Comparison of ENCODE assay signal across 25 mouse cellular contexts in the genomic region with DNA sequence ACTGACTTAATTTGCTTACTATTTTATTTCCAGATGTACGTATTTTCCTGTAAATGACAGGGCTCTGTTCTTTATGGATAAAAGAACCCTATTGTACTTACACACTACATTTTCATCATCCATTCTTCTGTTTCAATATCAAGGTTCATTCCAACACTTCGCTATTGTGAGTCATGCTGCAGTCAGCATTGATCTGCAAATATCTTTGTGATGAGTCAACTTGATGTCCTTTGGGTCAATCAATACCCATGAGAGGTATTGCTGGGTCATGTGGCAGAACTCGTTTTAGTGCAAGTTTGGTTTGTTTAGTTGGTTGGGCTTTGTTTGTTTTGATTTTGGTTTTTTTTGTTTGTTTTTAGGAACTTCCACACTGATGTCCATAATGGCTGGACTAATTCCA.
DNase-seq lines count a peak whose midpoint lies in the region; ATAC-seq and TF ChIP-seq lines count a peak whose summit lies in the region.
"Had no signal": no experiment of that assay in that cellular context is flagged by ENCODE, and none has a peak within 500 bp of the region (broad histone marks: within the 10 kb centered on the region; RNA-seq: fewer than 3 reads in every experiment).

No protein-coding gene starts in this region.

- no peak for ATAC-seq in liver, embryonic 11.5 days (replicated peaks; ENCODE audit: low FRiP score)
- ATAC-seq: forebrain, embryonic 13.5 days; forebrain, embryonic 16.5 days; hindbrain, embryonic 16.5 days had no signal

- no peak overlapping the region for H3K4me3 ChIP-seq in liver, adult 2 months (ENCODE audit: insufficient read depth, low read depth, low read length)
- no peak overlapping the region for H3K4me3 ChIP-seq in liver, embryonic 11.5 days (ENCODE audit: low read depth, low read length)
- H3K4me3 ChIP-seq in C2C12 (ENCODE audit: insufficient read depth, poor library complexity, severe bottlenecking): no peak overlapping the region
- H3K4me3 ChIP-seq: forebrain, embryonic 10.5 days; forebrain, embryonic 13.5 days; heart, embryonic 12.5 days; heart, embryonic 15.5 days; hindbrain, embryonic 10.5 days; hindbrain, embryonic 13.5 days had no signal

- H3K36me3 ChIP-seq in liver, adult 2 months (ENCODE audit: control insufficient read depth, insufficient read depth, low read length): no peaks in the 10 kb centered on the region
- H3K36me3 ChIP-seq in liver, embryonic 11.5 days (ENCODE audit: control insufficient read depth, insufficient read depth, low read length): no peaks in the 10 kb centered on the region
- peaks cover under 1% of the 10 kb centered on the region for H3K36me3 ChIP-seq in C2C12 (ENCODE audit: control insufficient read depth, insufficient read depth)
- H3K36me3 ChIP-seq: hindbrain, embryonic 13.5 days had no signal

- peaks cover 17% of the 10 kb centered on the region for H3K79me2 ChIP-seq in liver, adult 2 months (ENCODE audit: control insufficient read depth, insufficient read depth, low read length)
- H3K79me2 ChIP-seq in C2C12 (ENCODE audit: control insufficient read depth, insufficient read depth): peaks cover 73% of the 10 kb centered on the region

- no peaks in the 10 kb centered on the region for H3K27me3 ChIP-seq in liver, adult 2 months (ENCODE audit: control insufficient read depth, insufficient read depth, low read length)
- H3K27me3 ChIP-seq in liver, embryonic 11.5 days (replicated peaks; ENCODE audit: control insufficient read depth, insufficient read depth, low read length): no peaks in the 10 kb centered on the region
- H3K27me3 ChIP-seq in C2C12 (ENCODE audit: control insufficient read depth, insufficient read depth, insufficient read length): no peaks in the 10 kb centered on the region
- H3K27me3 ChIP-seq: CH12.LX; forebrain, embryonic 13.5 days; heart, embryonic 12.5 days; heart, embryonic 15.5 days; hindbrain, embryonic 13.5 days had no signal

- H3K4me2 ChIP-seq in liver, embryonic 11.5 days: no peak overlapping the region
- H3K4me2 ChIP-seq: forebrain, embryonic 13.5 days; heart, embryonic 12.5 days; heart, embryonic 15.5 days; hindbrain, embryonic 13.5 days had no signal

- no peak overlapping the region for H3K9ac ChIP-seq in liver, adult 2 months (ENCODE audit: low read depth, low read length)
- H3K9ac ChIP-seq in liver, embryonic 11.5 days (ENCODE audit: low read depth, low read length): no peak overlapping the region
- H3K9ac ChIP-seq: forebrain, embryonic 13.5 days; heart, embryonic 12.5 days; heart, embryonic 15.5 days; hindbrain, embryonic 13.5 days had no signal

- H3K79me3 ChIP-seq in C2C12 (ENCODE audit: low read depth): peaks cover 22% of the 10 kb centered on the region

- no peak for TF ChIP-seq POLR2A in liver, adult 2 months (IDR thresholded peaks at IDR 0.05; ENCODE audit: extremely low read depth, insufficient read depth, low read length)

- H3K27ac ChIP-seq in liver, adult 2 months (replicated peaks; ENCODE audit: insufficient read depth, low read depth, low read length): no peak overlapping the region
- no peak overlapping the region for H3K27ac ChIP-seq in liver, embryonic 11.5 days (ENCODE audit: low read depth, low read length)
- H3K27ac ChIP-seq: forebrain, embryonic 10.5 days; forebrain, embryonic 13.5 days; heart, embryonic 15.5 days; hindbrain, embryonic 10.5 days; hindbrain, embryonic 13.5 days had no signal

- TF ChIP-seq CTCF in liver, adult 2 months (IDR thresholded peaks at IDR 0.05; ENCODE audit: low read depth, low read length): no peak
- no peak for TF ChIP-seq CTCF in C2C12 (IDR thresholded peaks at IDR 0.05; ENCODE audit: control insufficient read depth, insufficient read depth, insufficient read length)

- peaks cover 18% of the 10 kb centered on the region for H3K4me1 ChIP-seq in liver, adult 2 months (ENCODE audit: control insufficient read depth, insufficient read depth, low read length)
- H3K4me1 ChIP-seq in liver, embryonic 11.5 days (replicated peaks; ENCODE audit: control insufficient read depth, insufficient read depth, low read length): no peaks in the 10 kb centered on the region
- H3K4me1 ChIP-seq: forebrain, embryonic 10.5 days; heart, embryonic 15.5 days; hindbrain, embryonic 10.5 days had no signal

- no peaks in the 10 kb centered on the region for H3K9me3 ChIP-seq in liver, embryonic 11.5 days (ENCODE audit: control insufficient read depth, low read length)
- H3K9me3 ChIP-seq: forebrain, embryonic 10.5 days; forebrain, embryonic 13.5 days; G1E; heart, embryonic 12.5 days; heart, embryonic 15.5 days; hindbrain, embryonic 10.5 days; hindbrain, embryonic 13.5 days had no signal

- H3ac ChIP-seq in C2C12 (ENCODE audit: control insufficient read depth, insufficient read length, low read depth): no peak overlapping the region

- 26% methylated on average over 3 of the region's 3 CpGs for WGBS in liver, adult 2 months
- WGBS in liver, embryonic 11.5 days: 81% methylated on average over 3 of the region's 3 CpGs

- peak; percentile 99 for DNase-seq in liver, adult 2 months (ENCODE audit: extremely low read depth, low read depth, low spot score)
- no peak for DNase-seq in liver, embryonic 11.5 days (ENCODE audit: low spot score)
- DNase-seq in NIH3T3 (ENCODE audit: low read depth): peak; percentile 12
- DNase-seq in thymus, postnatal 0 days (ENCODE audit: low spot score): no peak
- no peak for DNase-seq in thymus, postnatal 14 days
- DNase-seq: adrenal gland, postnatal 10 days; adrenal gland, postnatal 36 days; cerebellum, adult 18-20 months; cerebellum, adult 9-10 months; cerebellum, postnatal 14 days; gastrocnemius, postnatal 10 days; gastrocnemius, postnatal 36 days; heart, postnatal 10 days; heart, postnatal 36 days had no signal

TF ChIP-seq in C2C12, 6 proteins besides CTCF, POLR2A, EP300 and RAD21:
- no peak for TF ChIP-seq MAX (IDR thresholded peaks at IDR 0.05)
- TF ChIP-seq USF1 (IDR thresholded peaks at IDR 0.05; ENCODE audit: low read depth): peak; percentile 64
- peak; percentile 63 for TF ChIP-seq FOSL1 (IDR thresholded peaks at IDR 0.05; ENCODE audit: insufficient read depth, low read length, poor library complexity, severe bottlenecking)
- TF ChIP-seq CEBPB (IDR thresholded peaks at IDR 0.05; ENCODE audit: low read depth): no peak

Comparison
In these comparisons a context has a peak if more than half of its experiments do, and no peak if none do; other contexts are left out.
1. DNase-seq: peak in liver, adult 2 months (single experiment) and NIH3T3 (single experiment); none in liver, embryonic 11.5 days (single experiment), thymus, postnatal 0 days (single experiment) and thymus, postnatal 14 days (single experiment).